ENCODE assay signal across 16 mouse cellular contexts in the genomic region with DNA sequence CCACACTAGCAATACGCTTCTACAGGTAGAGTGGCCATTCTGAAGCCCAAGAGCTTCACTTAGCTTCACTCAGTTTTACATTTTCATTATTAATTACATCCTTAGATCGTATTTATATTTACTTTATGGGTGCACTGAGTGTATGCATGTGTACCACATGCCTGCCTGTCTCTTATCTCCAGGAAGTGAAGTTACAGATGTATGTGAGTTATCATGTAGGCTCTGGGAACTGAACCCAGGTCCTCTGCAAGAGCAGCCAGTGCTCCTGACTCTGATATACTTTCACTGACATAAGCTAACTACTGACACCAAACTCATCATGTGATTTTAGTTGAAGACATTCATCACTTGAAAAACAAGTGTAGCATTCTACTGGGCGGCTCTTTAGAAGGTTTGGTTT.
"Had no signal": no experiment of that assay in that cellular context is flagged by ENCODE, and none has a peak within 500 bp of the region (broad histone marks: within the 10 kb centered on the region; RNA-seq: fewer than 3 reads in every experiment).

No protein-coding gene starts in this region.

- H3K27me3 ChIP-seq: neural tube, embryonic 13.5 days; neural tube, embryonic 15.5 days; stomach, embryonic 15.5 days had no signal

- H3K27ac ChIP-seq: neural tube, embryonic 13.5 days; neural tube, embryonic 15.5 days; stomach, embryonic 15.5 days; stomach, postnatal 0 days had no signal

- H3K36me3 ChIP-seq: neural tube, embryonic 13.5 days; neural tube, embryonic 15.5 days; stomach, embryonic 15.5 days had no signal

- DNase-seq: retina, postnatal 1 day; right cerebral cortex, adult 18-20 months; right cerebral cortex, postnatal 14 days; right cerebral cortex, postnatal 25 days; right cerebral cortex, postnatal 4 days; spleen, adult 18-20 months; thymus, adult 18-20 months; thymus, adult 2 months; thymus, postnatal 14 days; thymus, postnatal 25 days; thymus, postnatal 36 days; thymus, postnatal 4 days had no signal

- H3K9ac ChIP-seq: neural tube, embryonic 13.5 days; neural tube, embryonic 15.5 days; stomach, embryonic 15.5 days had no signal

- H3K4me2 ChIP-seq: neural tube, embryonic 13.5 days; neural tube, embryonic 15.5 days; stomach, embryonic 15.5 days had no signal

- H3K4me3 ChIP-seq: neural tube, embryonic 13.5 days; neural tube, embryonic 15.5 days; stomach, embryonic 15.5 days had no signal

- H3K4me1 ChIP-seq: neural tube, embryonic 13.5 days; neural tube, embryonic 15.5 days; stomach, embryonic 15.5 days had no signal

- H3K9me3 ChIP-seq: neural tube, embryonic 13.5 days; neural tube, embryonic 15.5 days; stomach, embryonic 15.5 days had no signal
